In genomic region chr1:120275224-120275623, GRCm38 (mm10) we compare ENCODE assay signal across 24 mouse cellular contexts. TPM values are rescaled to one million over a fixed set of nuclear protein-coding genes. Genes with fewer than 3 reads are reported as not detected.
A peak's percentile ranks its signal among the peaks of the same experiment; 100 is the strongest.
DNase-seq lines count a peak whose midpoint lies in the region; ATAC-seq lines count a peak whose summit lies in the region.
"Had no signal": no experiment of that assay in that cellular context is flagged by ENCODE, and none has a peak within 500 bp of the region (broad histone marks: within the 10 kb centered on the region; RNA-seq: fewer than 3 reads in every experiment).

No protein-coding gene starts in this region.

- 65% methylated on average over 3 of the region's 3 CpGs for WGBS in hindbrain, embryonic 12.5 days
- WGBS in hindbrain, embryonic 10.5 days, result 80% methylated on average over 3 of the region's 3 CpGs
- WGBS in midbrain, embryonic 15.5 days, result 52% methylated on average over 3 of the region's 3 CpGs

- H3K4me3 ChIP-seq in hindbrain, embryonic 12.5 days, result no peak overlapping the region
- no peak overlapping the region for H3K4me3 ChIP-seq in hindbrain, embryonic 10.5 days
- no peak overlapping the region for H3K4me3 ChIP-seq in midbrain, embryonic 15.5 days
- H3K4me3 ChIP-seq: embryonic facial prominence, embryonic 13.5 days; forebrain, embryonic 15.5 days; heart, embryonic 10.5 days; layer of hippocampus, adult 2 months; limb, embryonic 13.5 days; liver, embryonic 13.5 days had no signal

- H3K36me3 ChIP-seq in hindbrain, embryonic 12.5 days, result no peaks in the 10 kb centered on the region
- H3K36me3 ChIP-seq in hindbrain, embryonic 10.5 days, result no peaks in the 10 kb centered on the region
- H3K36me3 ChIP-seq in midbrain, embryonic 15.5 days (replicated peaks), result no peaks in the 10 kb centered on the region
- H3K36me3 ChIP-seq: embryonic facial prominence, embryonic 13.5 days; forebrain, embryonic 15.5 days; G1E; heart, embryonic 10.5 days; limb, embryonic 13.5 days; liver, embryonic 13.5 days had no signal

- H3K9me3 ChIP-seq in hindbrain, embryonic 12.5 days (replicated peaks), result no peaks in the 10 kb centered on the region
- H3K9me3 ChIP-seq in hindbrain, embryonic 10.5 days, result no peaks in the 10 kb centered on the region
- no peaks in the 10 kb centered on the region for H3K9me3 ChIP-seq in midbrain, embryonic 15.5 days
- H3K9me3 ChIP-seq: embryonic facial prominence, embryonic 13.5 days; forebrain, embryonic 15.5 days; heart, embryonic 10.5 days; limb, embryonic 13.5 days; liver, embryonic 13.5 days had no signal

- no peaks in the 10 kb centered on the region; the same call in 1 of the 2 replicates for H3K4me1 ChIP-seq in hindbrain, embryonic 12.5 days
- H3K4me1 ChIP-seq in hindbrain, embryonic 10.5 days (replicated peaks), result peaks cover 1% of the 10 kb centered on the region; the same call in 1 of the 2 replicates
- H3K4me1 ChIP-seq in midbrain, embryonic 15.5 days, result no peaks in the 10 kb centered on the region
- H3K4me1 ChIP-seq: embryonic facial prominence, embryonic 13.5 days; forebrain, embryonic 15.5 days; limb, embryonic 13.5 days had no signal

- H3K9ac ChIP-seq in hindbrain, embryonic 12.5 days, result no peak overlapping the region
- no peak overlapping the region for H3K9ac ChIP-seq in midbrain, embryonic 15.5 days
- H3K9ac ChIP-seq: embryonic facial prominence, embryonic 13.5 days; forebrain, embryonic 15.5 days; limb, embryonic 13.5 days; liver, embryonic 13.5 days; lung, embryonic 14.5 days had no signal

- no peaks in the 10 kb centered on the region for H3K27me3 ChIP-seq in hindbrain, embryonic 12.5 days
- no peaks in the 10 kb centered on the region for H3K27me3 ChIP-seq in hindbrain, embryonic 10.5 days (ENCODE audit: insufficient read depth, poor library complexity, severe bottlenecking)
- H3K27me3 ChIP-seq in midbrain, embryonic 15.5 days (replicated peaks), result no peaks in the 10 kb centered on the region
- H3K27me3 ChIP-seq: embryonic facial prominence, embryonic 13.5 days; forebrain, embryonic 15.5 days; limb, embryonic 13.5 days; liver, embryonic 13.5 days; Patski had no signal

- no peak for DNase-seq in hindbrain, embryonic 10.5 days (ENCODE audit: low spot score)
- DNase-seq in retina, postnatal 1 day, result peak; percentile 27
- no peak for DNase-seq in retina, embryonic 14.5 days (ENCODE audit: low spot score)
- DNase-seq in urinary bladder, postnatal 10 days (ENCODE audit: low spot score), result no peak
- no peak for DNase-seq in spleen, postnatal 10 days (ENCODE audit: low spot score in 2 of 2)
- DNase-seq: cerebellum, adult 8-10 months; cerebellum, postnatal 36 days; embryo, embryonic 11 days; gastrocnemius, postnatal 10 days; kidney, adult 9 months; kidney, postnatal 14 days; liver, embryonic 13.5 days; lung, embryonic 14.5 days; thymus, postnatal 14 days had no signal

- H3K27ac ChIP-seq in hindbrain, embryonic 12.5 days, result no peak overlapping the region
- H3K27ac ChIP-seq in hindbrain, embryonic 10.5 days, result no peak overlapping the region
- H3K27ac ChIP-seq in midbrain, embryonic 15.5 days, result no peak overlapping the region
- H3K27ac ChIP-seq: embryonic facial prominence, embryonic 13.5 days; forebrain, embryonic 15.5 days; heart, embryonic 10.5 days; layer of hippocampus, adult 2 months; limb, embryonic 13.5 days; liver, embryonic 13.5 days had no signal

- peak; percentile 79 for ATAC-seq in hindbrain, embryonic 12.5 days (ENCODE audit: low FRiP score)
- ATAC-seq in midbrain, embryonic 15.5 days (replicated peaks), result peak; percentile 54; the same call in 1 of the 2 replicates
- ATAC-seq: forebrain, embryonic 15.5 days; intestine, embryonic 16.5 days; Patski had no signal

- H3K4me2 ChIP-seq in hindbrain, embryonic 12.5 days (replicated peaks), result no peak overlapping the region
- H3K4me2 ChIP-seq in midbrain, embryonic 15.5 days, result no peak overlapping the region
- H3K4me2 ChIP-seq: embryonic facial prominence, embryonic 13.5 days; forebrain, embryonic 15.5 days; limb, embryonic 13.5 days; liver, embryonic 13.5 days; lung, embryonic 14.5 days had no signal

RNA-seq across cellular contexts. Expression of gene Steap3, which starts 2.7 kb away (rescaled TPM):
- polyA plus RNA-seq in hindbrain, embryonic 12.5 days (2016; fragmentation: Nextera tagmentation; extraction: Ambion mirVana), result 2.4 and 3.6 TPM in 2 replicates
- 3.3 and 3.6 TPM in 2 replicates for polyA plus RNA-seq in hindbrain, embryonic 10.5 days (2016; fragmentation: Nextera tagmentation; extraction: Ambion mirVana)
- polyA plus RNA-seq in midbrain, embryonic 15.5 days (2015; fragmentation: Nextera tagmentation; extraction: Ambion mirVana), result 4.1 and 4.9 TPM in 2 replicates
